Mouse (Mus musculus) testis, adult 2 months (tissue): ENCODE results near the gene Ubtd2. TPM values are rescaled to one million over a fixed set of nuclear protein-coding genes. Genes with fewer than 3 reads are reported as not detected.

ENCODE experiments used
- H3K27ac ChIP-seq: fragments of 200-500 bp; 2 replicates; pipeline ENCODE4 v1.5.1; 2012; ENCODE audit warnings: low read depth, low read length; ENCODE audit not compliant: control insufficient read depth, insufficient read depth
- H3K27me3 ChIP-seq: fragments of 200-500 bp; 2 replicates; pipeline ENCODE4 v1.6.1; 2012; ENCODE audit warnings: mild to moderate bottlenecking, low read length, moderate library complexity; ENCODE audit not compliant: control insufficient read depth, insufficient read depth
- H3K36me3 ChIP-seq: fragments of 200-500 bp; 2 replicates; pipeline ENCODE4 v1.6.1; 2012; ENCODE audit warnings: mild to moderate bottlenecking, low read length; ENCODE audit not compliant: control insufficient read depth, insufficient read depth
- H3K4me1 ChIP-seq: fragments of 200-500 bp; 2 replicates; pipeline ENCODE4 v1.6.1; 2012; ENCODE audit warnings: low read length; ENCODE audit not compliant: control insufficient read depth, insufficient read depth
- H3K4me3 ChIP-seq: fragments of 200-500 bp; 2 replicates; pipeline ENCODE4 v1.5.1; 2012; ENCODE audit warnings: low read depth, mild to moderate bottlenecking, low read length, moderate library complexity, mixed read lengths; ENCODE audit not compliant: control insufficient read depth
- CTCF ChIP-seq: fragments of 200-500 bp; IDR thresholded peaks from 2 replicates; pipeline ENCODE4 v1.5.1; 2012; ENCODE audit warnings: low read depth, mild to moderate bottlenecking, inconsistent platforms, low read length, moderate library complexity; ENCODE audit not compliant: control insufficient read depth, insufficient read depth, insufficient replicate concordance
- POLR2A ChIP-seq: fragments of 200-500 bp; IDR thresholded peaks from 2 replicates; pipeline ENCODE4 v1.6.1; 2012; ENCODE audit warnings: low read depth, mild to moderate bottlenecking, inconsistent platforms, low read length, moderate library complexity; ENCODE audit not compliant: control insufficient read depth
- polyA plus RNA-seq: library from polyadenylated mRNA; depleted of rRNA; stranded (reverse); fragments of >200 nt; gene quantifications from 2 replicates; pipeline ENCODE4 v1.2.3, GENCODE M21; 2012

Gene Ubtd2
- polyA plus RNA-seq, 1 experiment, result 120 TPM

- Histone ChIP-seq H3K27ac (no peak overlapping the region), H3K27me3 (no peaks in the 10 kb centered on the region), H3K36me3 (no peaks in the 10 kb centered on the region), H3K4me3 (no peak overlapping the region), H3K4me1 (no peaks in the 10 kb centered on the region; the same call in 1 of the 2 replicates)
- no peak for TF ChIP-seq POLR2A
- TF ChIP-seq CTCF, result no peak
These were observed 97.4 kb downstream of the Ubtd2 start for GRCm38 (mm10) chr11:32552401-32553090.

- TF ChIP-seq CTCF (no peak), POLR2A (no peak)
- H3K36me3 ChIP-seq, result no peaks in the 10 kb centered on the region
- H3K4me1 ChIP-seq, result no peaks in the 10 kb centered on the region; the same call in 1 of the 2 replicates
- no peak overlapping the region for H3K4me3 ChIP-seq
- H3K27me3 ChIP-seq, result no peaks in the 10 kb centered on the region
- no peak overlapping the region for H3K27ac ChIP-seq
These were observed 98.4 kb downstream of the Ubtd2 start for GRCm38 (mm10) chr11:32553311-32554140.

- Histone ChIP-seq H3K27me3 (no peaks in the 10 kb centered on the region), H3K4me3 (no peak overlapping the region), H3K27ac (no peak overlapping the region), H3K4me1 (no peaks in the 10 kb centered on the region; the same call in 1 of the 2 replicates), H3K36me3 (no peaks in the 10 kb centered on the region)
- TF ChIP-seq POLR2A, result no peak
These were observed 99.2 kb downstream of the Ubtd2 start for GRCm38 (mm10) chr11:32554141-32555091.

GRCm38 (mm10) chr11:32555103-32555689 is 100.0 kb downstream of the Ubtd2 start:
- Histone ChIP-seq H3K27ac (no peak overlapping the region), H3K4me3 (no peak overlapping the region), H3K36me3 (no peaks in the 10 kb centered on the region), H3K27me3 (no peaks in the 10 kb centered on the region), H3K4me1 (no peaks in the 10 kb centered on the region; the same call in 1 of the 2 replicates)
- TF ChIP-seq POLR2A (no peak), CTCF (no peak)

GRCm38 (mm10) chr11:32556333-32556990 is 101.3 kb downstream of the Ubtd2 start:
- Histone ChIP-seq H3K4me3 (no peak overlapping the region), H3K4me1 (peaks cover 1% of the 10 kb centered on the region; the same call in 1 of the 2 replicates), H3K27ac (no peak overlapping the region), H3K27me3 (no peaks in the 10 kb centered on the region), H3K36me3 (no peaks in the 10 kb centered on the region)
- TF ChIP-seq POLR2A (no peak), CTCF (no peak)

GRCm38 (mm10) chr11:32558026-32558425 is 102.9 kb downstream of the Ubtd2 start:
- Histone ChIP-seq H3K4me3 (no peak overlapping the region), H3K27ac (no peak overlapping the region), H3K4me1 (peaks cover 4% of the 10 kb centered on the region), H3K27me3 (no peaks in the 10 kb centered on the region), H3K36me3 (no peaks in the 10 kb centered on the region)
- TF ChIP-seq CTCF, result no peak
- no peak for TF ChIP-seq POLR2A
